Mouse (Mus musculus): Measurements from ENCODE around the gene Adgrg3. TPM values are rescaled to one million over a fixed set of nuclear protein-coding genes. Genes with fewer than 3 reads are reported as not detected.

Adgrg3 gene
- 1 to 10 TPM; 2.0 to 3.4 TPM for total RNA-seq (2021)

GRCm38 (mm10) chr8:95017451-95017850, at the start of gene Adgrg3:
TSS of gene Adgrg3 (plus strand) at chr8:95017692.
- intact Hi-C loops (cut with DNase I), result no loop called here

GRCm38 (mm10) chr8:94973270-94973669, 44.2 kb upstream of the Adgrg3 start:
- intact Hi-C loops (cut with DNase I), result no loop called here
- no peak for DNase-seq

More at GRCm38 (mm10) chr8:95017451-95017850, at the start of gene Adgrg3:
- DNase-seq, result no peak

- no peak for DNase-seq
- intact Hi-C loops (cut with DNase I), result no loop called here
These were observed 43.7 kb upstream of the Adgrg3 start for GRCm38 (mm10) chr8:94973786-94974185.

GRCm38 (mm10) chr8:94974467-94975165, 42.9 kb upstream of the Adgrg3 start, which contains the start of gene Adgrg1:
TSS of gene Adgrg1 (plus strand) at chr8:94974751.
- DNase-seq, result no peak
- intact Hi-C loops (cut with DNase I), result no loop called here

- DNase-seq, result no peak
- intact Hi-C loops (cut with DNase I), result no loop called here
These were observed 40.7 kb upstream of the Adgrg3 start for GRCm38 (mm10) chr8:94976651-94977417.

GRCm38 (mm10) chr8:94978131-94978530, 39.4 kb upstream of the Adgrg3 start:
- intact Hi-C loops (cut with DNase I), result no loop called here

GRCm38 (mm10) chr8:94978593-94979319, 38.7 kb upstream of the Adgrg3 start:
- DNase-seq, result no peak
- intact Hi-C loops (cut with DNase I), result no loop called here

More at GRCm38 (mm10) chr8:94978131-94978530, 39.4 kb upstream of the Adgrg3 start:
- DNase-seq, result no peak

GRCm38 (mm10) chr8:94980176-94980575, 37.3 kb upstream of the Adgrg3 start:
- intact Hi-C loops (cut with DNase I), result no loop called here
- no peak for DNase-seq

- intact Hi-C loops (cut with DNase I), result no loop called here
These were observed 36.5 kb upstream of the Adgrg3 start for GRCm38 (mm10) chr8:94980976-94981375.

GRCm38 (mm10) chr8:94981848-94982247, 35.6 kb upstream of the Adgrg3 start:
- DNase-seq, result no peak
- intact Hi-C loops (cut with DNase I), result no loop called here

More at GRCm38 (mm10) chr8:94980976-94981375, 36.5 kb upstream of the Adgrg3 start:
- DNase-seq, result no peak

- intact Hi-C loops (cut with DNase I), result no loop called here
These were observed 34.3 kb upstream of the Adgrg3 start for GRCm38 (mm10) chr8:94983146-94983545.

GRCm38 (mm10) chr8:94983881-94984516, 33.5 kb upstream of the Adgrg3 start:
- DNase-seq, result peak; percentile 68 to 69
- intact Hi-C loops (cut with DNase I), result no loop called here

More at GRCm38 (mm10) chr8:94983146-94983545, 34.3 kb upstream of the Adgrg3 start:
- DNase-seq, result no peak

- intact Hi-C loops (cut with DNase I), result no loop called here
- no peak for DNase-seq
These were observed 32.5 kb upstream of the Adgrg3 start for GRCm38 (mm10) chr8:94985023-94985422.

- DNase-seq, result peak in 1 of 2 experiments; percentile 61
- intact Hi-C loops (cut with DNase I), result no loop called here
These were observed 30.8 kb upstream of the Adgrg3 start for GRCm38 (mm10) chr8:94986676-94987075.

GRCm38 (mm10) chr8:94987553-94987952, 29.9 kb upstream of the Adgrg3 start:
- intact Hi-C loops (cut with DNase I), result no loop called here

GRCm38 (mm10) chr8:94988619-94989018, 28.9 kb upstream of the Adgrg3 start:
- intact Hi-C loops (cut with DNase I), result no loop called here
- DNase-seq, result no peak

More at GRCm38 (mm10) chr8:94987553-94987952, 29.9 kb upstream of the Adgrg3 start:
- no peak for DNase-seq

- intact Hi-C loops (cut with DNase I), result no loop called here
- no peak for DNase-seq
These were observed 27.8 kb upstream of the Adgrg3 start for GRCm38 (mm10) chr8:94989711-94990110.

- no peak for DNase-seq
- intact Hi-C loops (cut with DNase I), result no loop called here
These were observed 26.7 kb upstream of the Adgrg3 start for GRCm38 (mm10) chr8:94990598-94991453.

GRCm38 (mm10) chr8:94991454-94991994, 26.0 kb upstream of the Adgrg3 start:
- intact Hi-C loops (cut with DNase I), result no loop called here
- DNase-seq, result no peak

Data from heart, postnatal 10 days (tissue).